Mouse (Mus musculus): ENCODE measurements around the gene Nfatc4. TPM values are rescaled to one million over a fixed set of nuclear protein-coding genes. Genes with fewer than 3 reads are reported as not detected.

The Nfatc4 gene
- total RNA-seq, 2 experiments from 2014 or later, result 19.2 to 26.0 TPM

Other genes with a start within 250 kb of the Nfatc4 start
- gene Fitm1, start 247.5 kb upstream of the Nfatc4 start, total RNA-seq (2021), result 1 to 10 TPM in 1 of 2 experiments, under 1 TPM in 1; 0.63 to 1.5 TPM
- gene Psme1, start 245.0 kb upstream of the Nfatc4 start, total RNA-seq (2021), result 100 to 1,000 TPM; 203 to 361 TPM
- gene Emc9, start 237.8 kb upstream of the Nfatc4 start, total RNA-seq (2021), result 10 to 100 TPM; 28.0 to 45.9 TPM
- 100 to 1,000 TPM; 311 to 396 TPM for gene Psme2, start 232.0 kb upstream of the Nfatc4 start, total RNA-seq (2021)
- 10 to 100 TPM; 33.7 to 33.9 TPM for gene Rnf31, start 231.4 kb upstream of the Nfatc4 start, total RNA-seq (2021)
- 10 to 100 TPM; 30.3 to 30.6 TPM for gene Irf9, start 219.6 kb upstream of the Nfatc4 start, total RNA-seq (2021)
- 1 to 10 TPM; 5.8 to 6.6 TPM for gene Rec8, start 205.1 kb upstream of the Nfatc4 start, total RNA-seq (2021)
- gene Ipo4, start 187.2 kb upstream of the Nfatc4 start, total RNA-seq (2021), result 100 to 1,000 TPM; 112 to 157 TPM
- not detected for gene Gm49378, start 185.2 kb upstream of the Nfatc4 start, total RNA-seq (2021)
- 10 to 100 TPM; 83.2 to 98.1 TPM for gene Tm9sf1, start 179.3 kb upstream of the Nfatc4 start, total RNA-seq (2021)
- gene Tssk4, start 173.0 kb upstream of the Nfatc4 start, total RNA-seq (2021), result 1 to 10 TPM; 1.6 to 1.7 TPM
- 10 to 100 TPM; 43.6 to 76.9 TPM for gene Mdp1, start 162.6 kb upstream of the Nfatc4 start, total RNA-seq (2021)
- 10 to 100 TPM; 26.6 to 28.9 TPM for gene Gmpr2, start 151.2 kb upstream of the Nfatc4 start, total RNA-seq (2021)
- 100 to 1,000 TPM; 335 to 393 TPM for gene Nedd8, start 151.0 kb upstream of the Nfatc4 start, total RNA-seq (2021)
- 10 to 100 TPM; 30.8 to 35.6 TPM for gene Tinf2, start 141.3 kb upstream of the Nfatc4 start, total RNA-seq (2021)
- under 1 TPM; 0.26 TPM for gene Tgm1, start 109.2 kb upstream of the Nfatc4 start, total RNA-seq (2021)
- gene Rabggta, start 100.9 kb upstream of the Nfatc4 start, total RNA-seq (2021), result 10 to 100 TPM; 17.2 to 25.1 TPM
- gene Dhrs1, start 77.5 kb upstream of the Nfatc4 start, total RNA-seq (2021), result 10 to 100 TPM; 72.7 to 73.2 TPM
- 10 to 100 TPM; 17.3 to 20.7 TPM for gene Nop9, start 77.5 kb upstream of the Nfatc4 start, total RNA-seq (2021)
- gene Cideb, start 64.7 kb upstream of the Nfatc4 start, total RNA-seq (2021), result 1 to 10 TPM in 1 of 2 experiments, under 1 TPM in 1; 0.93 to 1.3 TPM
- not detected for gene Ltb4r2, start 61.7 kb upstream of the Nfatc4 start, total RNA-seq (2021)
- under 1 TPM; 0.66 to 0.79 TPM for gene Ltb4r1, start 57.2 kb upstream of the Nfatc4 start, total RNA-seq (2021)
- gene Adcy4, start 39.0 kb upstream of the Nfatc4 start, total RNA-seq (2021), result 10 to 100 TPM in 1 of 2 experiments, 1 to 10 TPM in 1; 6.7 to 13.8 TPM
- 1 to 10 TPM; 4.5 to 5.3 TPM for gene Ripk3, start 34.3 kb upstream of the Nfatc4 start, total RNA-seq (2021)
- 10 to 100 TPM in 1 of 2 experiments, 1 to 10 TPM in 1; 9.4 to 10.7 TPM for gene Nynrin, start 30.9 kb downstream of the Nfatc4 start, total RNA-seq (2021)
- gene Cbln3, start 61.2 kb downstream of the Nfatc4 start, total RNA-seq (2021), result under 1 TPM in 1 of 2 experiments, not detected in 1; 0.13 TPM
- 10 to 100 TPM; 16.6 to 17.0 TPM for gene Khnyn, start 61.8 kb downstream of the Nfatc4 start, total RNA-seq (2021)
- gene Sdr39u1, start 77.1 kb downstream of the Nfatc4 start, total RNA-seq (2021), result 10 to 100 TPM; 51.6 to 73.8 TPM
- gene Cma1, start 121.5 kb downstream of the Nfatc4 start, total RNA-seq (2021), result 1 to 10 TPM; 1.9 to 2.7 TPM
- not detected for gene Cma2, start 127.8 kb downstream of the Nfatc4 start, total RNA-seq (2021)
- not detected for gene Mcpt1, start 194.8 kb downstream of the Nfatc4 start, total RNA-seq (2021)
- not detected for gene Mcpt9, start 207.4 kb downstream of the Nfatc4 start, total RNA-seq (2021)
- gene Mcpt2, start 218.9 kb downstream of the Nfatc4 start, total RNA-seq (2021), result not detected
- 1 to 10 TPM; 2.2 to 2.8 TPM for gene Mcpt4, start 239.2 kb downstream of the Nfatc4 start, total RNA-seq (2021)

Data from adrenal gland, postnatal 36 days (tissue).